Mouse (Mus musculus) effector memory CD4-positive, alpha-beta T cell, adult 7 months (primary cell): ENCODE results near the gene Fgf22. TPM values are rescaled to one million over a fixed set of nuclear protein-coding genes. Genes with fewer than 3 reads are reported as not detected.

Experiments used
- polyA plus RNA-seq: library from polyadenylated mRNA; unstranded; fragments of 100-300 nt; shearing (Covaris generic); gene quantifications from one replicate; pipeline ENCODE4 v1.2.1, GENCODE M21; 2017

Fgf22 gene
- polyA plus RNA-seq: not detected

DNA sequence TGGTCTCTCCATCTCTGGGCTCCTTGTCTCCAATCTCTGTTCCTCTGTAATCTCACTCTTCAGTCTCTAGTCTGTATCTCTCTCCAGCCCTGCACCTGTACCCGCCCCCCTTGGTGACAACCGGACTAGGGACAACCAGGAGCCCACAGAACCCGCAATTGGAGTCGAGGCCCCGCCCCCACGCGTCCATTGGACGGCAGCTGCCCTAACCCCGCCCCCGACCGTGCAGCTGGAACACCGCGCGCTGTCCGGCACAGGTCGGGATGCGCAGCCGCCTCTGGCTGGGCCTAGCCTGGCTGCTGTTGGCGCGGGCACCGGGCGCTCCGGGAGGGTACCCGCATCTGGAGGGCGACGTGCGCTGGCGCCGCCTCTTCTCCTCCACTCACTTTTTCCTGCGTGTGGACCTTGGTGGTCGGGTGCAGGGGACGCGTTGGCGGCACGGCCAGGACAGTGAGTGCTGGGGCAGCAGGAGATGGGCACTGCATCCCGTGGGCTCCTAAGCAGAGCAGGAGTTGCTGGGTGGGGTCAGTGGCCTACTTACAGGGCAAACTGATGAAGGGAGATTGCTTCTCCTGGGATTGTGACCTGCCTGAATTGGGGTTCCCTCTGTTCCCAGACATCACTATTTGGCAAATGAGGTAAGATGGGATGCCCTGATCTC lies at the start of gene Fgf22:
Gene Fgf22, plus strand, starts transcription at position 221 of the 661 bp plus-strand sequence.

DNA sequence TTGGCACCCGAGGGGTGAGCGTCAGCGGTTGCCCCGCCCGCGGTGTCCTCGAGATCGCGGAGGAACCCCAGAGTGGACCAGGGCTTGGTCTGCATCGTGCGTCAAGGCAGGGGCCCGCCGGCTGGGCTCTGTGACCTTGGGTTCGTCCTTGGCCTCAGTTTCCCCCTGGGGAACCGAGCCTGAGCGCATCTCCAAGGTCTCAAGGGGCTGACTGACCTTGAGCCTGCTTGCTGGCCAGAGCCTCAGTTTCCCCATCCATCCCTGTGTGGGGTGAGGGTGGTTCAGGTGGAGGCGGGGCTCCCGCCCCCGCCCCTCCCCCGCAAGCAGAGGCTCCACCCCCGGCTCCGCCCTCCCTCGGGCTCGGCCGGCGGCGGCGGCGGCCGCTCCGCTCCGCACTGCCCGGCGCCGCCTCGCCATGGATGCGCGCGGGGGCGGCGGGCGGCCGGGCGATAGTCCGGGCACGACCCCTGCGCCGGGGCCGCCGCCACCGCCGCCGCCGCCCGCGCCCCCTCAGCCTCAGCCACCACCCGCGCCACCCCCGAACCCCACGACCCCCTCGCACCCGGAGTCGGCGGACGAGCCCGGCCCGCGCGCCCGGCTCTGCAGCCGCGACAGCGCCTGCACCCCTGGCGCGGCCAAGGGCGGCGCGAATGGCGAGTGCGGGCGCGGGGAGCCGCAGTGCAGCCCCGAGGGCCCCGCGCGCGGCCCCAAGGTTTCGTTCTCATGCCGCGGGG lies 38.5 kb upstream of the Fgf22 start, which contains the start of gene Hcn2:
Gene Hcn2, plus strand, starts transcription at position 381 of the 734 bp plus-strand sequence.

DNA sequence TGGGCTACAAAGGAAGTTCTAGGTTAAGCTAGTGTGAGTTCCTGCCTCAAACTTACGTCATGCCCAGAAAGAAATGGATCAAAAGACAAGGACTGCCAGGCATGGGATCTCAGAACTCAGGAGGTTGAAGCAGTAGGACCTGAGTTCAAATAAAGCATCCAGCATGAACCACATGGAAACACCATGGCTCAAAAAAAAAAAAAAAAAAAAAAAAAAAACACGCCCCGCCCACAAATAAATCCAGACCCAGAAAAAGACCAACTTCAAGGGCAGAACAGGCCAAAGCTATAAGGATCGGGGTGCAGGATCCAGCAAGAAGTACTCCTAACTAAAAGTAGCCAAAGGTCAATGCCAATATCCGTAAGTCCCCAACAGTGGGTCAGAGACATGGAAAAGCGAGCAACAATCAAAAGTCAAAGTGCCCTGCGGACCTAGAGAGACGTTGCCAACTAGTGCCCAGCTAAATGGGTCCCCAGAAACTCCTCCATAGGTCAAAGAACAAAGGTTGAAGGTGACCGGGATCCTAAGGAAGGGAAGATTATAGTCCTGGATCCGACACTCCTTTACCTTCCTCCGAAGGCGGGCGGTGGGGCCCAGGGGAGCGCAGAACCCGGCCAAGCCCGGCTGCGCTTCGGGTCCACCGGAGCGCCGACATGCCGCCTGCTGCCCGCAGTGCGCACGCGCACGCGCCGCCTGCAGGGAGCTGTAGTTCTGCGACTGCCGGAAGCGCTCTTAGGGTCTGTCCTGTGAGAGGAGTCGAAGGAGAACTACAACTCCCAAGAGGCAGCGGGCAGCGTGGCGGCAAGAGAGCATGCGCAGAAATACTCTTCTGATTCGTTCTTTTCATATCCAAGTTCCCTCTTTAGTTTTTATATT lies 8.7 kb upstream of the Fgf22 start, which contains the start of gene Polrmt:
Gene Polrmt, minus strand, starts transcription at position 684 of the 876 bp plus-strand sequence.

DNA sequence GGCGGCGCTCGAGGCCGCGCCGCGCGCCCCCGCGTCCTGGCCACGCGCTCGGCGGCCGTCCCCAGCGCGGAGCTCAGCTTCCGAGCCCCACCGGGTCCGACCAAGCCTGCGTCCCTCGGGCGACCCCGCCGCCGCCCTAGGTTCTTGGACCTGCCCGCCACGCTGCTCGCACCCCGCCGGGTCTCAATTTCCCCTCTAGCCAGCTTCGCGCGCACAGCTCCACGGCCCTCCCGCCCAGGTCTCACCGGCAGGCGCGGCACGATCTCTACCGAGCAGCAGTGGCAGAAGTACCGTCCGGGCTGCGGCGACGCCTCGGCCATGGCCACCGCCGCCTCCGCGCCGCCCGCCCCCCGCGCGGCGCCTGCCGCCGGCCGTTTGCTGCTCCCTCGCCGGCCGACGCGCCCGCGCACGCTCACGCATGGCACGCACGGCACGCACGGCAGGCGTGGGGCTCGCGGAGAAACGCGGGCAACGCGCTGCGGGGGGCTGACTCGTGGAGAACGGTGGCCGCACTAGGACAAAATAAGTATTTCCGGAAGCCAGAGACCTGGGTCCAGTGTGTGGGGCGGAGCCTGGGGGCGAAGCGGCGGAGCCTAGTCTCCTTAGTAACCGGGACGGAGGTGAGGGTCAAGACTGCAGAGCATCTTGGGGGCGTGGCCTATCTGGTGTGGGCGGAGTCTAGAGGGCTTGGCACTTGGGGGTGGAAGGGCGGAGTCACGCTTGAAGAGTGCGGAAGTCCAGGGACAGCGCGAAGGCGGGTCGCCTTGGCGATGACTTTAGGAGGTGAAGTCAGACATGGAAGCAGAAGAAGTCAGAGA lies 11.8 kb downstream of the Fgf22 start, which contains the start of gene Rnf126:
Gene Rnf126, minus strand, starts transcription at position 445 of the 818 bp plus-strand sequence.

DNA sequence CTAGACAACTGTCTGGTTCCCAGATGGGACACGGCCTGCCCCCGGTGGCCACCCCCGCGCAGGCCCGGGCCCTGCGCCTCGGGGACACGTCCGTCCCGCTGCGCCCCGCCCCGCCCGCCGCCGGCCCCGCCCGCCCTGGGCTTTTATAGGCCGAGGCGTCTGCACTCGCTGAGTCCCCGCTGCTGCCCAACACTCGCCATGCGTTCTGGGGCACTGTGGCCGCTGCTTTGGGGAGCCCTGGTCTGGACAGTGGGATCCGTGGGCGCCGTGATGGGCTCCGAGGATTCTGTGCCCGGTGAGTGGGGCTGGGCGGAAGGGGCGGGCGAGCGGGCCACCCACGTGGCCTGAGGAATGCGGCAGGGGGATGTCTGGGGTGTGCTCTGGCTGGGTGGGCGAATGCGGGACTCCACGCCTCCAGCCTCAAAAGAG lies 22.2 kb downstream of the Fgf22 start, which contains the start of gene Fstl3:
Gene Fstl3, plus strand, starts transcription at position 170 of the 429 bp plus-strand sequence.

DNA sequence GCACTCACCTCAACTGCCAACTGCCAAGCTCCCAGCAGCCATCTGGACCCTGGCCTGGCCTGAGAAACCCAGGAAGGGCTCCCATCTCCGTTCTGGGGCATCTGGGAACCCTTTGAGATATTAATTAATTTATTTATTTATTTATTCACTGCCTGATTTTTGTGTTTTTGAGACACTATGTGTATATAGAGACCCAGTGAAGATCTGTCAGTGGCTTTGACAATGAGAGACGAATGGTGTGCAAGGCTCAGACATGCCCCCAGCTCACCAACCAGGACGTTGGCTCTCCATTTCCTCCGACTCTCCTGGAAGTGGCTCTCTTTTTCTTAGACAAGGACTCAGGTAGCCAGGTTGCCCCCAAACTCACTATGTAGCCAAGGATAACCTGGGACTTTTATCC lies 36.0 kb downstream of the Fgf22 start, which contains the start of gene Prss57:
Gene Prss57, minus strand, starts transcription at position 101 of the 400 bp plus-strand sequence.

DNA sequence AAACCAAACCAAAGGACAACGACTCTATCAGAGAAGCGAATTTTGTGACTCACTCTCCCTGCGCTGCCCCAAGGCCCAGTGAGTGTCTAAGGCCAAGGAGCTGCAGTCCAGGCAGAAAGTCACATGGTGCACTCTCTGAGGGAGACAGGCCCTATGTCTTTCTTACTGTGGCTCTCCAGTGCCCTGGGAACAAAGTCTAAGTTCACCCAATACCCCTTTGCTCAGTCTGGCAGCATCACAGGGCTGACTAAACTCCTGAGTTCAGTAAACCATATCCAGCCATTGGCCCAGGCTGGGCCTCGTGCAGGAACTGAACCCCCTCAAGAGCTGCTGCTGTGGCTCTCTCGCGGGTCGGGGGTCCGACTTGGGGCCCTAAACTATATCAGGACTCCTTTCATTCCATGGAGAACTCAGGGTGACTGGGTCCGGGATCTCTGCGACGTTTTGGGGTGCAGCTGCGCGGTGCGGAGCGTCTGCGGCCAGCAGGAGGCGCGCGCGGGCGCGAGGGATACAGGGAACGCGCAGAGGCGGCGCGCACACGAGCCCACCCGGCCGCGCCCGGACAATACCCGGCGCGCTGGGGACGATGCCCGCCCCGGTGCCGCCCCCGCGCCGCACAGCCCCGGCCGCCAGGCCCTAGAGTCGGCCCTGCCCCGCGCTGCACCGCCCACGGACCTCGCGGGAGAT lies 38.3 kb downstream of the Fgf22 start, which contains the start of gene Palm:
Gene Palm, plus strand, starts transcription at position 522 of the 687 bp plus-strand sequence.

Other genes starting within 250 kb of the Fgf22 start
- gene Plpp2, start 221.3 kb upstream of the Fgf22 start, polyA plus RNA-seq: 3.7 TPM
- gene Mier2, start 199.9 kb upstream of the Fgf22 start, polyA plus RNA-seq: 38.1 TPM
- gene Theg, start 167.7 kb upstream of the Fgf22 start, polyA plus RNA-seq: 0.35 TPM
- not detected for gene C2cd4c, start 141.1 kb upstream of the Fgf22 start, polyA plus RNA-seq
- gene Shc2, start 117.2 kb upstream of the Fgf22 start, polyA plus RNA-seq: 0.17 TPM
- not detected for gene Odf3l2, start 109.3 kb upstream of the Fgf22 start, polyA plus RNA-seq
- 0.54 TPM for gene Madcam1, start 90.5 kb upstream of the Fgf22 start, polyA plus RNA-seq
- gene Tpgs1, start 85.7 kb upstream of the Fgf22 start, polyA plus RNA-seq: 26.2 TPM
- gene Cdc34, start 72.9 kb upstream of the Fgf22 start, polyA plus RNA-seq: 78.4 TPM
- gene Gzmm, start 66.1 kb upstream of the Fgf22 start, polyA plus RNA-seq: 8.2 TPM
- 207 TPM for gene Bsg, start 50.6 kb upstream of the Fgf22 start, polyA plus RNA-seq
- not detected for gene Hcn2, start 38.4 kb upstream of the Fgf22 start, polyA plus RNA-seq
- 31.9 TPM for gene Polrmt, start 8.5 kb upstream of the Fgf22 start, polyA plus RNA-seq
- gene Rnf126, start 11.9 kb downstream of the Fgf22 start, polyA plus RNA-seq: 41.8 TPM
- not detected for gene Fstl3, start 22.2 kb downstream of the Fgf22 start, polyA plus RNA-seq
- 0.17 TPM for gene Prss57, start 35.9 kb downstream of the Fgf22 start, polyA plus RNA-seq
- 4.5 TPM for gene Palm, start 38.5 kb downstream of the Fgf22 start, polyA plus RNA-seq
- gene Misp, start 65.9 kb downstream of the Fgf22 start, polyA plus RNA-seq: 0.44 TPM
- 478 TPM for gene Ptbp1, start 99.4 kb downstream of the Fgf22 start, polyA plus RNA-seq
- not detected for gene Prtn3, start 119.4 kb downstream of the Fgf22 start, polyA plus RNA-seq
- gene Plppr3, start 119.6 kb downstream of the Fgf22 start, polyA plus RNA-seq: 6.8 TPM
- gene Elane, start 131.2 kb downstream of the Fgf22 start, polyA plus RNA-seq: not detected
- not detected for gene Cfd, start 135.8 kb downstream of the Fgf22 start, polyA plus RNA-seq
- gene Med16, start 153.8 kb downstream of the Fgf22 start, polyA plus RNA-seq: 27.3 TPM
- 19.6 TPM for gene Gm26602, start 155.8 kb downstream of the Fgf22 start, polyA plus RNA-seq
- gene Kiss1r, start 161.9 kb downstream of the Fgf22 start, polyA plus RNA-seq: 0.26 TPM
- gene R3hdm4, start 166.1 kb downstream of the Fgf22 start, polyA plus RNA-seq: 117 TPM
- 9.7 TPM for gene Arid3a, start 172.0 kb downstream of the Fgf22 start, polyA plus RNA-seq
- gene Wdr18, start 205.1 kb downstream of the Fgf22 start, polyA plus RNA-seq: 74.2 TPM
- gene Grin3b, start 215.6 kb downstream of the Fgf22 start, polyA plus RNA-seq: 0.49 TPM
- gene Tmem259, start 229.3 kb downstream of the Fgf22 start, polyA plus RNA-seq: 26.7 TPM
- gene Cnn2, start 233.5 kb downstream of the Fgf22 start, polyA plus RNA-seq: 580 TPM
- gene Abca7, start 241.4 kb downstream of the Fgf22 start, polyA plus RNA-seq: 42.6 TPM